11 mouse cellular contexts compared by ENCODE assay signal in the genomic region with DNA sequence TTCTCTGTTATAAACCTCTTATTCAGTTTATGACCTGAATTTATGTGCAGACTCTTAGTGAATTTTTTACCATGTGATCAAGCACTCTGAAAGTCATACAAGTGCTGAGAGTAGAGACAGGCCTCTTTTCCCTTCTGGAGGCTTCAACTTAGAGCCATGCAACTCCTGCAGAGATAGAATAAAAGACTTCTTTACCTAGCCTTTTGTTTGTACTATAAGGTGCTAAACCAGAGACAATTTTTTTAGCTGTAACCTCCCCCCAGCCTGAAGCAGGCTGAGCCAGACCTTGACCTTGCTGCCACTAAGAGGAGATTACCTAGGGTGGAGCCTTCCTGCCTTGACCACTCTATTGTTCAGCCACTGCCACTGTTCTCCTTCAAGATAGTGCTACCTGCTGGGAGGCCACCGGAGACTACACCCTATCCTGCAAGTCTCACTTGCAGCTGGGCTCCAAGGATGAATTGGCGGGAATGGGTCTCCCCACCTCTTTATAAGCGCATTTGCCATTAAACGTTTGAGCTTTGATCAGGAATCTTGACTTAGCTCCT.
"Had no signal": no experiment of that assay in that cellular context is flagged by ENCODE, and none has a peak within 500 bp of the region (broad histone marks: within the 10 kb centered on the region; RNA-seq: fewer than 3 reads in every experiment).

No protein-coding gene starts in this region.

- DNase-seq: liver, postnatal 0 days; lung, adult 2 months; lung, postnatal 14 days; lung, postnatal 4 days; midbrain, embryonic 14.5 days; retina, postnatal 1 day; right cerebral cortex, adult 18-20 months; right cerebral cortex, postnatal 25 days; thymus, adult 2 months; thymus, postnatal 25 days; thymus, postnatal 4 days had no signal
